Mouse (Mus musculus): Measurements from ENCODE around the gene Fam124b. TPM values are rescaled to one million over a fixed set of nuclear protein-coding genes. Genes with fewer than 3 reads are reported as not detected.

Fam124b gene
- polyA plus RNA-seq, 1 experiment from 2014 or later: not detected

- H3K79me2 ChIP-seq (ENCODE audit: inconsistent target): no peaks in the 10 kb centered on the region
- no peak overlapping the region for H3K27ac ChIP-seq
- no peaks in the 10 kb centered on the region for H3K36me3 ChIP-seq (ENCODE audit: inconsistent target)
- 25% methylated on average over 9 of the region's 9 CpGs for WGBS (ENCODE audit: missing documents)
- no peak overlapping the region for H3K4me3 ChIP-seq (ENCODE audit: inconsistent target)
Measured at GRCm38 (mm10) chr1:80213826-80214225, 4.4 kb downstream of the Fam124b start.

GRCm38 (mm10) chr1:80213146-80213545 is 5.1 kb downstream of the Fam124b start:
- WGBS (ENCODE audit: missing documents): 71% methylated on average over 10 of the region's 10 CpGs
- H3K79me2 ChIP-seq (ENCODE audit: inconsistent target): no peaks in the 10 kb centered on the region

GRCm38 (mm10) chr1:80202314-80202713 is 16.0 kb downstream of the Fam124b start:
- no peak overlapping the region for H3K27ac ChIP-seq
- no peaks in the 10 kb centered on the region for H3K36me3 ChIP-seq (ENCODE audit: inconsistent target)
- WGBS (ENCODE audit: missing documents): 27% methylated on average over 3 of the region's 3 CpGs
- H3K79me2 ChIP-seq (ENCODE audit: inconsistent target): no peaks in the 10 kb centered on the region
- no peak overlapping the region for H3K4me3 ChIP-seq (ENCODE audit: inconsistent target)

More at GRCm38 (mm10) chr1:80213146-80213545, 5.1 kb downstream of the Fam124b start:
- Histone ChIP-seq H3K4me3 (ENCODE audit: inconsistent target) (no peak overlapping the region), H3K36me3 (ENCODE audit: inconsistent target) (no peaks in the 10 kb centered on the region), H3K27ac (no peak overlapping the region)

- Histone ChIP-seq H3K4me3 (ENCODE audit: inconsistent target) (no peak overlapping the region), H3K27ac (no peak overlapping the region), H3K79me2 (ENCODE audit: inconsistent target) (no peaks in the 10 kb centered on the region), H3K36me3 (ENCODE audit: inconsistent target) (no peaks in the 10 kb centered on the region)
- WGBS (ENCODE audit: missing documents): 94% methylated on average over 8 of the region's 8 CpGs
Measured at GRCm38 (mm10) chr1:80192837-80193236, 25.4 kb downstream of the Fam124b start.

- 55% methylated on average over 3 of the region's 3 CpGs for WGBS (ENCODE audit: missing documents)
Measured at GRCm38 (mm10) chr1:80181414-80181805, 36.9 kb downstream of the Fam124b start.

GRCm38 (mm10) chr1:80180767-80181413 is 37.4 kb downstream of the Fam124b start:
- Histone ChIP-seq H3K27ac (no peak overlapping the region), H3K36me3 (ENCODE audit: inconsistent target) (no peaks in the 10 kb centered on the region), H3K79me2 (ENCODE audit: inconsistent target) (no peaks in the 10 kb centered on the region), H3K4me3 (ENCODE audit: inconsistent target) (no peak overlapping the region)
- 35% methylated on average over 11 of the region's 13 CpGs for WGBS (ENCODE audit: missing documents)

More at GRCm38 (mm10) chr1:80181414-80181805, 36.9 kb downstream of the Fam124b start:
- Histone ChIP-seq H3K27ac (no peak overlapping the region), H3K4me3 (ENCODE audit: inconsistent target) (no peak overlapping the region), H3K36me3 (ENCODE audit: inconsistent target) (no peaks in the 10 kb centered on the region), H3K79me2 (ENCODE audit: inconsistent target) (no peaks in the 10 kb centered on the region)

- no peaks in the 10 kb centered on the region for H3K36me3 ChIP-seq (ENCODE audit: inconsistent target)
- WGBS (ENCODE audit: missing documents): 75% methylated on average over 7 of the region's 7 CpGs
- H3K4me3 ChIP-seq (ENCODE audit: inconsistent target): no peak overlapping the region
- H3K79me2 ChIP-seq (ENCODE audit: inconsistent target): no peaks in the 10 kb centered on the region
- no peak overlapping the region for H3K27ac ChIP-seq
Measured at GRCm38 (mm10) chr1:80180128-80180527, 38.1 kb downstream of the Fam124b start.

- Histone ChIP-seq H3K4me3 (ENCODE audit: inconsistent target) (no peak overlapping the region), H3K27ac (no peak overlapping the region), H3K36me3 (ENCODE audit: inconsistent target) (no peaks in the 10 kb centered on the region), H3K79me2 (ENCODE audit: inconsistent target) (no peaks in the 10 kb centered on the region)
- WGBS (ENCODE audit: missing documents): 52% methylated on average over 11 of the region's 11 CpGs
Measured at GRCm38 (mm10) chr1:80177651-80178382, 40.5 kb downstream of the Fam124b start.

GRCm38 (mm10) chr1:80167706-80168105 is 50.6 kb downstream of the Fam124b start:
- Histone ChIP-seq H3K4me3 (ENCODE audit: inconsistent target) (no peak overlapping the region), H3K27ac (no peak overlapping the region), H3K36me3 (ENCODE audit: inconsistent target) (no peaks in the 10 kb centered on the region), H3K79me2 (ENCODE audit: inconsistent target) (no peaks in the 10 kb centered on the region)
- WGBS (ENCODE audit: missing documents): 4% methylated on average over 5 of the region's 5 CpGs

- Histone ChIP-seq H3K36me3 (ENCODE audit: inconsistent target) (no peaks in the 10 kb centered on the region), H3K79me2 (ENCODE audit: inconsistent target) (no peaks in the 10 kb centered on the region), H3K27ac (no peak overlapping the region), H3K4me3 (ENCODE audit: inconsistent target) (no peak overlapping the region)
- WGBS (ENCODE audit: missing documents): 48% methylated on average over 4 of the region's 4 CpGs
Measured at GRCm38 (mm10) chr1:80166577-80166976, 51.7 kb downstream of the Fam124b start.

GRCm38 (mm10) chr1:80165391-80165790 is 52.9 kb downstream of the Fam124b start:
- Histone ChIP-seq H3K36me3 (ENCODE audit: inconsistent target) (no peaks in the 10 kb centered on the region), H3K4me3 (ENCODE audit: inconsistent target) (no peak overlapping the region), H3K27ac (no peak overlapping the region), H3K79me2 (ENCODE audit: inconsistent target) (no peaks in the 10 kb centered on the region)
- 92% methylated on average over 5 of the region's 5 CpGs for WGBS (ENCODE audit: missing documents)

GRCm38 (mm10) chr1:80162943-80163342 is 55.3 kb downstream of the Fam124b start:
- Histone ChIP-seq H3K36me3 (ENCODE audit: inconsistent target) (no peaks in the 10 kb centered on the region), H3K79me2 (ENCODE audit: inconsistent target) (no peaks in the 10 kb centered on the region), H3K27ac (no peak overlapping the region), H3K4me3 (ENCODE audit: inconsistent target) (no peak overlapping the region)
- WGBS (ENCODE audit: missing documents): 87% methylated on average over 6 of the region's 6 CpGs

- Histone ChIP-seq H3K27ac (no peak overlapping the region), H3K36me3 (ENCODE audit: inconsistent target) (no peaks in the 10 kb centered on the region), H3K79me2 (ENCODE audit: inconsistent target) (no peaks in the 10 kb centered on the region), H3K4me3 (ENCODE audit: inconsistent target) (no peak overlapping the region)
Measured at GRCm38 (mm10) chr1:80159586-80159985, 58.7 kb downstream of the Fam124b start.

- 95% methylated on average over 1 of the region's 1 CpGs for WGBS (ENCODE audit: missing documents)
- no peak overlapping the region for H3K4me3 ChIP-seq (ENCODE audit: inconsistent target)
- H3K36me3 ChIP-seq (ENCODE audit: inconsistent target): no peaks in the 10 kb centered on the region
- H3K27ac ChIP-seq: no peak overlapping the region
- no peaks in the 10 kb centered on the region for H3K79me2 ChIP-seq (ENCODE audit: inconsistent target)
Measured at GRCm38 (mm10) chr1:80154902-80155301, 63.4 kb downstream of the Fam124b start.

GRCm38 (mm10) chr1:80153125-80153716 is 65.1 kb downstream of the Fam124b start:
- no peak overlapping the region for H3K4me3 ChIP-seq (ENCODE audit: inconsistent target)
- H3K79me2 ChIP-seq (ENCODE audit: inconsistent target): no peaks in the 10 kb centered on the region
- no peaks in the 10 kb centered on the region for H3K36me3 ChIP-seq (ENCODE audit: inconsistent target)
- H3K27ac ChIP-seq: no peak overlapping the region
- WGBS (ENCODE audit: missing documents): 62% methylated on average over 7 of the region's 7 CpGs

Data from macrophage (primary cell).